8 mouse cellular contexts compared by ENCODE assay signal in the genomic region with DNA sequence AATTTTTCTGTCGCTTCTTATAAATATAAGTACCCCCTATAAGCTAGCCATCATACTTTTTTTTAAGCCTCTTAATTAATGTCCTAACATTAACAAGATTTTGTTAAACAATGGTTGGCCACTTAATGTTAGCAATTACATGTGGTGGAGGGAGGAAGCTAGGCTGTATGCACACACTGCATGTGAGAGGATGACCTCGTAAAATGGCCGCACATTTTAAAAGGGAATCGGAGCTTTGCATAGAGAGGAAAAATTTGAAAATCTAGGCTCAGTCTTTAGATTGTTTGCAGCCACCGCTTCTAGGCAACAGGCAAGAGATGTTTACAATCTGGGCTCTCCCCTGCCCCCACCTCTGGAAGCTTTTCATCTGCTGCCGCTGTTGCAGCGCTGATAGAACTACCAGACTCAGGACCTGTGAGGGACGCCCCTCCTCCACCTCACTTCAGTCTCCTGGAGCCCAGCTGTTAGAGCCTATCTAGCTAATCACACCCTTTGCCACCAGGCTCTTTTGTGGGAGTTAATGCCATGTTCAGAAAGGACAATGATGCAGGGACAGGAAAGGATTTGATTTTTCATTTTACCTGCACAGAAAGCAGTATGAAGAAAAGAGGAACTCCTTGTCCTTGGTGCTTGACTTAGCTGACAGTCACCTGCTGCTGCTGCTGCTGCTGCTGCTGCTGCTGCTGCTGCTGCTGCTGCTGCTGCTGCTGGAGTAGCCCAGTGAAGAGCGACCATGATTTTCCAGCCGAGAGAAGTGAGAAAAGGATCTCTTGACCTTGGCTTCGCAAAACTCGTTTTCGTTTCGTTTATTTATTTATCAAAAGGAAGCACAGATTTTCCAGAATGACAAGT.
DNase-seq lines count a peak whose midpoint lies in the region; ATAC-seq and TF ChIP-seq lines count a peak whose summit lies in the region.

No protein-coding gene starts in this region.

- H3K4me1 ChIP-seq in CH12.LX (ENCODE audit: control insufficient read depth in 1 of 2, insufficient read depth in 2 of 2), result peaks cover 3% of the 10 kb centered on the region in 2 experiments; a peak in 1 of 4 replicates
- no peaks in the 10 kb centered on the region for H3K4me1 ChIP-seq in hindbrain, postnatal 0 days (ENCODE audit: insufficient read depth, low read length)
- H3K4me1 ChIP-seq in limb, embryonic 15.5 days, result 0 out of 2 replicates have a peak, but pooled peaks cover 9% of the 10 kb centered on the region
- peaks cover 3% of the 10 kb centered on the region; the same call in 1 of the 2 replicates for H3K4me1 ChIP-seq in neural tube, embryonic 11.5 days (ENCODE audit: control insufficient read depth, insufficient read depth, low read length)

- TF ChIP-seq CTCF in CH12.LX (conservative IDR thresholded peaks at IDR 0.05 in 1 of 2, IDR thresholded peaks at IDR 0.05 in 1 of 2; ENCODE audit: low read depth in 2 of 2, low read length in 2 of 2), result no peak
- TF ChIP-seq CTCF in hindbrain, postnatal 0 days (IDR thresholded peaks at IDR 0.05; ENCODE audit: low read depth), result no peak

- no peak for TF ChIP-seq POLR2A in CH12.LX (IDR thresholded peaks at IDR 0.05; ENCODE audit: low read depth, low read length)

- dilution Hi-C loops in CH12.LX (cut with MboI; ENCODE audit: extremely low pct_ligation_motif_present, extremely low pct_unique_long_range_greater_than_20kb, low sequenced_read_pairs), result no loop called here

- WGBS in hindbrain, postnatal 0 days, result 13% methylated on average over 14 of the region's 14 CpGs
- WGBS in limb, embryonic 15.5 days, result 11% methylated on average over 14 of the region's 14 CpGs
- 16% methylated on average over 14 of the region's 14 CpGs for WGBS in neural tube, embryonic 11.5 days

- in situ Hi-C loops in CH12.LX (cut with MboI; ENCODE audit: low pct_ligation_motif_present, low pct_unique_long_range_greater_than_20kb, low sequenced_read_pairs), result no loop called here

- no peak overlapping the region for H3K9ac ChIP-seq in CH12.LX (ENCODE audit: insufficient read depth, low read depth)
- H3K9ac ChIP-seq in hindbrain, postnatal 0 days (replicated peaks; ENCODE audit: low read length), result peak overlapping the region; percentile 10
- H3K9ac ChIP-seq in limb, embryonic 15.5 days, result no peak overlapping the region
- H3K9ac ChIP-seq in neural tube, embryonic 11.5 days (ENCODE audit: low read length), result peak overlapping the region; percentile 3; the same call in 1 of the 2 replicates

- H3K27me3 ChIP-seq in CH12.LX (replicated peaks), result no peaks in the 10 kb centered on the region
- H3K27me3 ChIP-seq in hindbrain, postnatal 0 days (ENCODE audit: insufficient read depth, low read length), result no peaks in the 10 kb centered on the region
- H3K27me3 ChIP-seq in limb, embryonic 15.5 days, result no peaks in the 10 kb centered on the region
- no peaks in the 10 kb centered on the region for H3K27me3 ChIP-seq in neural tube, embryonic 11.5 days (ENCODE audit: control insufficient read depth, insufficient read depth, low read length)

- peak overlapping the region; percentile 47; the same call in 1 of the 2 replicates for H3K4me2 ChIP-seq in CH12.LX (ENCODE audit: insufficient read depth, low read depth, poor library complexity, severe bottlenecking)
- H3K4me2 ChIP-seq in hindbrain, postnatal 0 days (ENCODE audit: low read depth, low read length), result peak overlapping the region; percentile 51
- peak overlapping the region; percentile 32 for H3K4me2 ChIP-seq in limb, embryonic 15.5 days
- H3K4me2 ChIP-seq in neural tube, embryonic 11.5 days (ENCODE audit: low read depth), result peak overlapping the region; percentile 32

- peak; percentile 88 for ATAC-seq in frontal cortex, adult (ENCODE audit: low TSS enrichment)
- peak; percentile 97 for ATAC-seq in hindbrain, postnatal 0 days
- ATAC-seq in limb, embryonic 15.5 days (ENCODE audit: insufficient number of reproducible peaks, low FRiP score, low TSS enrichment, low read depth), result no peak
- ATAC-seq in neural tube, embryonic 11.5 days (ENCODE audit: insufficient read depth, low FRiP score, low TSS enrichment), result peak; percentile 83
- no peak for ATAC-seq in granulocyte monocyte progenitor cell, adult 5-6 weeks (replicated peaks; ENCODE audit: poor library complexity, severe bottlenecking)

- TF ChIP-seq RAD21 in CH12.LX (IDR thresholded peaks at IDR 0.05; ENCODE audit: low read depth, low read length), result no peak

- H3K79me2 ChIP-seq in CH12.LX (replicated peaks; ENCODE audit: control insufficient read depth, extremely low read depth, insufficient read depth, poor library complexity, severe bottlenecking), result no peaks in the 10 kb centered on the region

- no peak overlapping the region for H3K27ac ChIP-seq in CH12.LX (ENCODE audit: insufficient read depth, low read depth)
- H3K27ac ChIP-seq in hindbrain, postnatal 0 days, result peak overlapping the region; percentile 17
- no peak overlapping the region for H3K27ac ChIP-seq in limb, embryonic 15.5 days
- H3K27ac ChIP-seq in neural tube, embryonic 11.5 days (ENCODE audit: low read depth, low read length), result no peak overlapping the region

- no peak for DNase-seq in CH12.LX (ENCODE audit: extremely low read depth)
- peak; percentile 70 for DNase-seq in adrenal gland, postnatal 14 days
- DNase-seq in hindbrain, postnatal 0 days (ENCODE audit: low spot score), result peak; percentile 78
- DNase-seq in neural tube, embryonic 11.5 days (ENCODE audit: low spot score), result peak; percentile 70
- DNase-seq in urinary bladder, postnatal 25 days (ENCODE audit: low spot score), result no peak

- H3K4me3 ChIP-seq in CH12.LX (replicated peaks in 1 of 3; ENCODE audit: low read depth in 2 of 3, low read length in 2 of 3, poor library complexity in 1 of 3), result no peak overlapping the region
- H3K4me3 ChIP-seq in hindbrain, postnatal 0 days (ENCODE audit: low read length), result peak overlapping the region; percentile 18
- H3K4me3 ChIP-seq in limb, embryonic 15.5 days, result peak overlapping the region; percentile 26
- H3K4me3 ChIP-seq in neural tube, embryonic 11.5 days (ENCODE audit: low read depth, low read length), result peak overlapping the region; percentile 23

- H3K36me3 ChIP-seq in CH12.LX (replicated peaks in 1 of 2; ENCODE audit: control insufficient read depth in 1 of 2, insufficient read depth in 1 of 2, low read length in 1 of 2), result no peaks in the 10 kb centered on the region
- H3K36me3 ChIP-seq in hindbrain, postnatal 0 days (ENCODE audit: insufficient read depth, low read length), result no peaks in the 10 kb centered on the region
- no peaks in the 10 kb centered on the region for H3K36me3 ChIP-seq in limb, embryonic 15.5 days
- H3K36me3 ChIP-seq in neural tube, embryonic 11.5 days (ENCODE audit: control insufficient read depth, insufficient read depth, low read length), result no peaks in the 10 kb centered on the region

- TF ChIP-seq EP300 in CH12.LX (IDR thresholded peaks at IDR 0.05; ENCODE audit: low read length), result no peak

- no peaks in the 10 kb centered on the region for H3K9me3 ChIP-seq in CH12.LX (replicated peaks; ENCODE audit: low read length)
- no peaks in the 10 kb centered on the region for H3K9me3 ChIP-seq in hindbrain, postnatal 0 days (ENCODE audit: low read length)
- no peaks in the 10 kb centered on the region for H3K9me3 ChIP-seq in limb, embryonic 15.5 days
- H3K9me3 ChIP-seq in neural tube, embryonic 11.5 days (ENCODE audit: control insufficient read depth, low read length), result no peaks in the 10 kb centered on the region

TF ChIP-seq in CH12.LX, 34 proteins besides CTCF, POLR2A, EP300 and RAD21:
- TF ChIP-seq BHLHE40 (IDR thresholded peaks at IDR 0.05; ENCODE audit: low read depth, low read length) (peak; percentile 21; the same call in 1 of the 2 replicates), ETS1 (conservative IDR thresholded peaks at IDR 0.05; ENCODE audit: low read depth, low read length) (no peak), JUN (IDR thresholded peaks at IDR 0.05; ENCODE audit: insufficient read depth, low read depth, low read length) (no peak), NRF1 (IDR thresholded peaks at IDR 0.05; ENCODE audit: low read depth, low read length) (0 out of 2 replicates have a peak, but pooled peaks have one; percentile 7), ZNF384 (IDR thresholded peaks at IDR 0.05; ENCODE audit: low read depth, low read length) (no peak), CHD2 (IDR thresholded peaks at IDR 0.05; ENCODE audit: low read length) (peak; percentile 42; the same call in 1 of the 2 replicates)

Comparison
In these comparisons a context has a peak if more than half of its experiments do, and no peak if none do; other contexts are left out.
1. DNase-seq: peak in adrenal gland, postnatal 14 days (single experiment), hindbrain, postnatal 0 days (single experiment) and neural tube, embryonic 11.5 days (single experiment); none in CH12.LX (single experiment) and urinary bladder, postnatal 25 days (single experiment).
2. H3K4me3 ChIP-seq: peak in hindbrain, postnatal 0 days (single experiment), limb, embryonic 15.5 days (single experiment) and neural tube, embryonic 11.5 days (single experiment); none in CH12.LX (0 of 3).
3. H3K9ac ChIP-seq: peak in hindbrain, postnatal 0 days (single experiment) and neural tube, embryonic 11.5 days (single experiment); none in CH12.LX (single experiment) and limb, embryonic 15.5 days (single experiment).
4. ATAC-seq: peak in frontal cortex, adult (single experiment), hindbrain, postnatal 0 days (single experiment) and neural tube, embryonic 11.5 days (single experiment); none in limb, embryonic 15.5 days (single experiment) and granulocyte monocyte progenitor cell, adult 5-6 weeks (single experiment).
5. Peak in every context shown above with its lines, with median percentiles within 50 percentile points of each other: H3K4me2 ChIP-seq.